Mouse (Mus musculus): Measurements from ENCODE around the gene Pfdn4. TPM values are rescaled to one million over a fixed set of nuclear protein-coding genes. Genes with fewer than 3 reads are reported as not detected.
"Not testable (repeated sequence)": the region's sequence is repeated elsewhere in the genome, so short reads cannot be mapped to it uniquely, and the experiment has no call there.

The Pfdn4 gene
- total RNA-seq (2021), result 10 to 100 TPM; 11.8 to 12.9 TPM
- long read RNA-seq, experiment 1, partial matches to known transcripts, result 0 of 3 reads
- long read RNA-seq, experiment 1, other reads (novel, unspliced or antisense), result 0 of 3 reads
- long read RNA-seq, experiment 2, transcript Pfdn4-201 (4 exons, 935 nt), result major isoform, 8 of 9 reads
- long read RNA-seq, experiment 2, partial matches to known transcripts, result 1 of 9 reads
- long read RNA-seq, experiment 2, other reads (novel, unspliced or antisense), result 0 of 9 reads

GRCm38 (mm10) chr2:170496154-170496930, at the start of gene Pfdn4:
Gene Pfdn4, plus strand, starts transcription at chr2:170496428.
- no peak for DNase-seq (ENCODE audit: low spot score)

GRCm38 (mm10) chr2:170446843-170447383, 49.3 kb upstream of the Pfdn4 start:
- no peak for DNase-seq (ENCODE audit: low spot score)

GRCm38 (mm10) chr2:170447651-170448050, 48.6 kb upstream of the Pfdn4 start:
- no peak for DNase-seq (ENCODE audit: low spot score)

- peak; percentile 70 for DNase-seq (ENCODE audit: low spot score)
Measured at GRCm38 (mm10) chr2:170450933-170451332, 45.3 kb upstream of the Pfdn4 start.

GRCm38 (mm10) chr2:170453809-170454208, 42.4 kb upstream of the Pfdn4 start:
- not testable (repeated sequence) for DNase-seq (ENCODE audit: low spot score)

GRCm38 (mm10) chr2:170459183-170459582, 37.0 kb upstream of the Pfdn4 start:
- no peak for DNase-seq (ENCODE audit: low spot score)

- DNase-seq (ENCODE audit: low spot score), result no peak
Measured at GRCm38 (mm10) chr2:170459805-170460204, 36.4 kb upstream of the Pfdn4 start.

GRCm38 (mm10) chr2:170461652-170462051, 34.6 kb upstream of the Pfdn4 start:
- DNase-seq (ENCODE audit: low spot score), result no peak

GRCm38 (mm10) chr2:170464817-170465216, 31.4 kb upstream of the Pfdn4 start:
- no peak for DNase-seq (ENCODE audit: low spot score)

GRCm38 (mm10) chr2:170468009-170468408, 28.2 kb upstream of the Pfdn4 start:
- no peak for DNase-seq (ENCODE audit: low spot score)

- DNase-seq (ENCODE audit: low spot score), result no peak
Measured at GRCm38 (mm10) chr2:170469616-170470308, 26.5 kb upstream of the Pfdn4 start.

- DNase-seq (ENCODE audit: low spot score), result no peak
Measured at GRCm38 (mm10) chr2:170470591-170470990, 25.6 kb upstream of the Pfdn4 start.

- no peak for DNase-seq (ENCODE audit: low spot score)
Measured at GRCm38 (mm10) chr2:170474125-170474524, 22.1 kb upstream of the Pfdn4 start.

GRCm38 (mm10) chr2:170475164-170475563, 21.1 kb upstream of the Pfdn4 start:
- DNase-seq (ENCODE audit: low spot score), result no peak

- DNase-seq (ENCODE audit: low spot score), result peak; percentile 5
Measured at GRCm38 (mm10) chr2:170476215-170476614, 20.0 kb upstream of the Pfdn4 start.

GRCm38 (mm10) chr2:170476643-170477042, 19.6 kb upstream of the Pfdn4 start:
- DNase-seq (ENCODE audit: low spot score), result no peak

- no peak for DNase-seq (ENCODE audit: low spot score)
Measured at GRCm38 (mm10) chr2:170482019-170482540, 14.1 kb upstream of the Pfdn4 start.

- DNase-seq (ENCODE audit: low spot score), result no peak
Measured at GRCm38 (mm10) chr2:170483914-170484313, 12.3 kb upstream of the Pfdn4 start.

- no peak for DNase-seq (ENCODE audit: low spot score)
Measured at GRCm38 (mm10) chr2:170487202-170487601, 9.0 kb upstream of the Pfdn4 start.

GRCm38 (mm10) chr2:170487890-170488502, 8.2 kb upstream of the Pfdn4 start:
- no peak for DNase-seq (ENCODE audit: low spot score)
